Comparison of ENCODE assay signal across 15 mouse cellular contexts in genomic region chr3:103346658-103347057, GRCm38 (mm10).
"Had no signal": no experiment of that assay in that cellular context is flagged by ENCODE, and none has a peak within 500 bp of the region (broad histone marks: within the 10 kb centered on the region; RNA-seq: fewer than 3 reads in every experiment).

No protein-coding gene starts in this region.

- H3K27me3 ChIP-seq: neural tube, embryonic 12.5 days had no signal

- DNase-seq: lung, adult 18-20 months; lung, embryonic 14.5 days; lung, postnatal 10 days; lung, postnatal 4 days; midbrain, embryonic 14.5 days; retina, postnatal 1 day; right cerebral cortex, adult 18-20 months; right cerebral cortex, postnatal 25 days; right cerebral cortex, postnatal 4 days; spleen, adult 18-20 months; thymus, adult 18-20 months; thymus, postnatal 25 days; thymus, postnatal 4 days had no signal

- H3K4me3 ChIP-seq: midbrain, embryonic 10.5 days; neural tube, embryonic 12.5 days had no signal

- H3K4me2 ChIP-seq: lung, embryonic 14.5 days; neural tube, embryonic 12.5 days had no signal
